Mouse (Mus musculus): ENCODE data around the gene Syncrip. TPM values are rescaled to one million over a fixed set of nuclear protein-coding genes. Genes with fewer than 3 reads are reported as not detected.
"Not testable (repeated sequence)": the region's sequence is repeated elsewhere in the genome, so short reads cannot be mapped to it uniquely, and the experiment has no call there.

Gene Syncrip
- total and polyA plus RNA-seq, 2 experiments from 2014 or later = 59.5 to 72.4 TPM

DNA sequence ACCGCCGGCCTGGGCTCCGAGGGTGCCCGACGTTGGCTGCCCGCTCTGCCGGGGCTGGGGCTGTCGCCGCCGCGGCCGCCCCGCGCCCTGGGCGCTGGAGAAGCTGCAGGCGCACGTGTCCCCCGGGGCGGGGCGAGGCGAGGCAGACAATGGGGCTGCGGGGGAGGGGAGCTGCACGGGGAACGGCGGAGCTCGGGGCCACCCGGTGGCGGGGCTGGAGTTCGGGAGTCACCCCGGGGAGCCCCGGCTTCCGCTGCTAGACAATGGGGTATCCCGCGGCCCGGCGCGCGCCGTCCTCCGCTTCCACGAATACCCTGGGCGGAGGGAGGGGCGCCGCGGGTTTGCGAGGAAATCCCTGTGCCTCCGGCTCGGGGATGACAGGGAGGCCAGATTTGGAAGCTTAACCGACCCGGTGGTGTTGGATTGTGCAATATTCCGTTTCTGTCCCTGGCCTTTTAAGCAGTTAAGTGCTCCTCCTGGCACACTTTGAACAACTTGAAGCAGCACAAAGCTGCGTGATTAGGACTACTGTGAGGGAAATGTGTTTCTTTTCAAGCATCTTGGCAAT lies 539 bp upstream of the Syncrip start:
- Histone ChIP-seq H3K4me3 (ENCODE audit: low read length) (peak overlapping the region; percentile 61), H3K9ac (replicated peaks; ENCODE audit: low read length) (peak overlapping the region; percentile 82), H3K27ac (peak overlapping the region; percentile 99), H3K4me1 (ENCODE audit: insufficient read depth, low read length) (peaks cover 9% of the 10 kb centered on the region; the same call in 1 of the 2 replicates), H3K27me3 (ENCODE audit: insufficient read depth, low read length) (no peaks in the 10 kb centered on the region), H3K4me2 (ENCODE audit: low read depth, low read length) (peak overlapping the region; percentile 71), H3K36me3 (ENCODE audit: insufficient read depth, low read length) (no peaks in the 10 kb centered on the region), H3K9me3 (ENCODE audit: low read length) (no peaks in the 10 kb centered on the region)
- WGBS = 0% methylated on average over 44 of the region's 52 CpGs
- DNase-seq (ENCODE audit: low spot score) (no peak), ATAC-seq (no peak)
- no peak for TF ChIP-seq CTCF (IDR thresholded peaks at IDR 0.05; ENCODE audit: low read depth)

DNA sequence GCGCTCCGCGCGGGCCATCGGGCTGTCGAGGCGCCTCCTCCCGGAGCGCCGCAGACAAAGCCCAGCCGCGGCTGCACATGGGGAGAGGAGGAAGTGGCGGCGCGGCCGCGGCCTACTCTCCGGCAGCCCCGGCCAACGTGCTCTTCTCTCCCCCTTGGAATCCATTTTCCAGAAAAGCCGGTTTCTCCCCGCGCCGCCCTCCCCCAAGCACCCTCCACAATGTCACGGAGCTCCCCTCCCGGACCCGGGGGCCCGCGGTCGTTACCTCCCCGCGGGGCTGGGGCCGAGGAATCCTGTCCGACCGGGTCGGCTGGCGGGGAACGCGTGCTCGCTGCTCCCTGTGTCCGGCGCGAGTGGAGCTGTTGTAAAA lies 598 bp downstream of the Syncrip start:
- ATAC-seq = peak; percentile 25
- Histone ChIP-seq H3K4me3 (ENCODE audit: low read length) (peak overlapping the region; percentile 89), H3K27me3 (ENCODE audit: insufficient read depth, low read length) (no peaks in the 10 kb centered on the region), H3K27ac (peak overlapping the region; percentile 90), H3K9me3 (ENCODE audit: low read length) (no peaks in the 10 kb centered on the region), H3K4me1 (ENCODE audit: insufficient read depth, low read length) (peaks cover 9% of the 10 kb centered on the region; the same call in 1 of the 2 replicates), H3K36me3 (ENCODE audit: insufficient read depth, low read length) (no peaks in the 10 kb centered on the region; the same call in 1 of the 2 replicates), H3K9ac (replicated peaks; ENCODE audit: low read length) (peak overlapping the region; percentile 75), H3K4me2 (ENCODE audit: low read depth, low read length) (peak overlapping the region; percentile 85)
- TF ChIP-seq CTCF (IDR thresholded peaks at IDR 0.05; ENCODE audit: low read depth) = no peak
- under 1% methylated on average over 16 of the region's 43 CpGs for WGBS
- peak; percentile 51 for DNase-seq (ENCODE audit: low spot score)

DNA sequence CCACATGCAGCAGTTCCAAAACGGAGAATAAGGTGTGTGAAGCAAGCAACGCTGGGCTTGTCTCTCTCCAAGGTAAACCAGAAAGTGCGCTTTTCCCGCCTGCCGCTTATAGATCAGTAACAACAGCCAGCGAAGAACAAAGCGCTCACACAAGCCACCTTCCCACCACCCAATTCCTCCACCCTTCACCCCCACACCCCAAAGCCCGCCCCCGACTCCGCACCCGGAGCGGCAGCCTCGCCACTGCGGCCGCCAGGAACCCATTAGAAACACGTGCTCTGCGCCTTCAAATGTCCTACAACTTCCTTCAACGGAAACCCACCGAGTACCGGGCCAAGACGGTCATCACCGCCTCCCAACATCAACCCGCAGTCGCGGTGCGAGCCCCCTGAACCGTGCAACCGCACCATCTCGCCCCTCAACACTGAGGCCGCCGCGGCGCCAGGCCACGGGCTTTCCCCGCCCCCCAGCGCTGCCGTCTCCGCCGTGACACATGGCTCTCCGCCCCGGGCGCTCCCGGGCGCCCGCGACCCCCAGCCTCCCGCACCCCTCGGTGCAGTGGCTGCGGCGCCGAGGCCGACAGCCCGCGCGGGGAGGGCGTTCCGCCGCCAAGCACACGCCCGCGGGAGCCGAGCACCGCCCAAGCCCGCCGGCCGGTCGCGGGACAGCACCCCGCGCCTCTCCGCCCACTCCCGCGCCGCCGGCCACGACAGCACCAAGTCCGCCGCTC lies 1.1 kb downstream of the Syncrip start:
- Histone ChIP-seq H3K9ac (replicated peaks; ENCODE audit: low read length) (peak overlapping the region; percentile 75), H3K4me3 (ENCODE audit: low read length) (peak overlapping the region; percentile 89), H3K4me2 (ENCODE audit: low read depth, low read length) (peak overlapping the region; percentile 85), H3K27me3 (ENCODE audit: insufficient read depth, low read length) (no peaks in the 10 kb centered on the region), H3K36me3 (ENCODE audit: insufficient read depth, low read length) (no peaks in the 10 kb centered on the region; the same call in 1 of the 2 replicates), H3K4me1 (ENCODE audit: insufficient read depth, low read length) (peaks cover 9% of the 10 kb centered on the region; the same call in 1 of the 2 replicates), H3K9me3 (ENCODE audit: low read length) (no peaks in the 10 kb centered on the region), H3K27ac (peak overlapping the region; percentile 90)
- no peak for TF ChIP-seq CTCF (IDR thresholded peaks at IDR 0.05; ENCODE audit: low read depth)
- no peak for ATAC-seq
- DNase-seq (ENCODE audit: low spot score) = peak; percentile 53
- 1% methylated on average over 58 of the region's 78 CpGs for WGBS

DNA sequence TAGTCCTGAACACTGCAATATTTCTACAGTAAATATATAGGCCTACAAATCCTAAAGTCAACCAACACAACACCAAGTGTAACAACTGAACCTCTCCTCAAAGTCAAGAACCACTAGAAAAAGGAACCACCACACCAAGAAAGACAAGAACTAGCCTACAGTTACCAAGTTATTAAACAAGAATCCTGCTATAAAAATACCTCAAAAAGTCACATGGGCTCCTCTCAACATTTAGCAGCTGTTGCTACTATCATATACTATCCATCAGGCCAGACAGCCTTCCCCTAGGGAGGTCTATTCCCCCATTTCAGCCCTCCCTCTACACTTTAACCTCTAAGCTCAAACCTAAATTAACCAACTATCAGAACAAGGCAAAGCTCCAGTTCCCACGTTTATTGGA lies 2.3 kb downstream of the Syncrip start:
- peak overlapping the region; percentile 85 for H3K4me2 ChIP-seq (ENCODE audit: low read depth, low read length)
- peak overlapping the region; percentile 89 for H3K4me3 ChIP-seq (ENCODE audit: low read length)
- H3K4me1 ChIP-seq (ENCODE audit: insufficient read depth, low read length) = peaks cover 9% of the 10 kb centered on the region; the same call in 1 of the 2 replicates
- peaks cover 5% of the 10 kb centered on the region for H3K36me3 ChIP-seq (ENCODE audit: insufficient read depth, low read length)
- WGBS = 0% methylated on average over 1 of the region's 1 CpGs
- H3K27ac ChIP-seq = no peak overlapping the region
- no peak for ATAC-seq
- no peak for DNase-seq (ENCODE audit: low spot score)
- no peaks in the 10 kb centered on the region for H3K9me3 ChIP-seq (ENCODE audit: low read length)
- no peaks in the 10 kb centered on the region for H3K27me3 ChIP-seq (ENCODE audit: insufficient read depth, low read length)
- peak overlapping the region; percentile 75; the same call in 1 of the 2 replicates for H3K9ac ChIP-seq (replicated peaks; ENCODE audit: low read length)
- no peak for TF ChIP-seq CTCF (IDR thresholded peaks at IDR 0.05; ENCODE audit: low read depth)

DNA sequence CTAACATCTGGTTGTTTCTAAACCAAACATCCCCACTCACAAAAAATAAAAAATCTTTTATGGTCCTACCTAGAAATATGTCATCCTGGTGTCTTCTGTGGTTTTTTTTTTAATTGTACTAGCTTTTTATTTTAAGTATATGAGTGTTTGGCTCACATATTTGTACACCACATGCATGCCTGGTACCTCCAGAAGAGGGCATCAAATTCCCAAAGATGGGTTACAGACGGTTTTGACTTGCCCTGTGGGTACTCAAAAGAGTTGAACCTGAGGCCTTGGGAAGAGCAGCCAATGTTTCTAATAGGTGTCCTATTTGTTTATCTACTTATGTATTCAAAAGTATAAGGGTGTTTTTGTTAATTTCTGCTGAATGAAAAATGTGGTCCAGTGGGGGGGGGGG lies 6.2 kb downstream of the Syncrip start:
- Histone ChIP-seq H3K4me3 (ENCODE audit: low read length) (no peak overlapping the region), H3K4me2 (ENCODE audit: low read depth, low read length) (no peak overlapping the region), H3K36me3 (ENCODE audit: insufficient read depth, low read length) (peaks cover 28% of the 10 kb centered on the region), H3K27ac (no peak overlapping the region), H3K9me3 (ENCODE audit: low read length) (no peaks in the 10 kb centered on the region), H3K4me1 (ENCODE audit: insufficient read depth, low read length) (peaks cover 9% of the 10 kb centered on the region; the same call in 1 of the 2 replicates), H3K27me3 (ENCODE audit: insufficient read depth, low read length) (no peaks in the 10 kb centered on the region), H3K9ac (replicated peaks; ENCODE audit: low read length) (no peak overlapping the region)
- TF ChIP-seq CTCF (IDR thresholded peaks at IDR 0.05; ENCODE audit: low read depth) = peak; percentile 46
- DNase-seq (ENCODE audit: low spot score) (peak; percentile 21), ATAC-seq (no peak)
- 17% methylated on average over 1 of the region's 1 CpGs for WGBS

DNA sequence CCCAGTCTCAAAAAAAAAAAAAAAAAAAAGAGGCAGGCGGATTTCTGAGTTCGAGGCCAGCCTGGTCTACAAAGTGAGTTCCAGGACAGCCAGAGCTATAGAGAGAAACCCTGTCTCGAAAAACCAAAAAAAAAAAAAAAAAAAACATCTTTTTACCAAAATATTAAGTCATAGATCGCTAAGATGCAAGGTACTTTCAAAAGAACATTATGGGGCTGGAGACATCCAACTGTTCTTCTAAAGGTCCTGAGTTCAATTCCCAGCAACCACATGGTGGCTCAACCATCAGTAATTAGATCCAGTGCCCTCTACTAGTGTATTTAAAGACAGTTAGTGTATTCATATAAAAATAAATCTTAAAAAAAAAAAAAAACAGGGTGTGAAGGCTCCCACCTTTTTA lies 21.4 kb downstream of the Syncrip start:
- not testable (repeated sequence) for H3K4me3 ChIP-seq (ENCODE audit: low read length); DNase-seq (ENCODE audit: low spot score); H3K9me3 ChIP-seq (ENCODE audit: low read length); H3K4me2 ChIP-seq (ENCODE audit: low read depth, low read length); H3K9ac ChIP-seq (replicated peaks; ENCODE audit: low read length); ATAC-seq; H3K4me1 ChIP-seq (ENCODE audit: insufficient read depth, low read length); H3K27ac ChIP-seq; H3K27me3 ChIP-seq (ENCODE audit: insufficient read depth, low read length)
- peaks cover 18% of the 10 kb centered on the region for H3K36me3 ChIP-seq (ENCODE audit: insufficient read depth, low read length)
- WGBS = 84% methylated on average over 4 of the region's 4 CpGs

DNA sequence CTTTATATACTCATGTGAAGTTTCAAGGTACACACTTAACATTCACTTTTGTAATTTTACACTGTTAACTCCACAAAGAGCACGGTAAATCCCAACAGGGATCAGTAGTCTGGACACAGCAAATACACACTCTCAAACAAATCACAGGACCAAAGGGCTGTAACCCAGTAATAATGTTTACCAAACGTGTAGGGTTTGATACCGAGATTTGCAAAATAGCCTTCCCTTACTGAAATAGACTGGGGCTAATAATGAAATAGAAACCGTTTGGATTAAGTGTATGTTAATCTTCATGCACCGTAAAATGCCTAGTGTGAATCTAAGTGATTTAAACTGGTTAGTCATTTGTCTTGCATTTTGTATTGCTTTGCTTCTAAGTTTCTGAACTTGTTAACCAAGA lies 42.4 kb downstream of the Syncrip start:
- TF ChIP-seq CTCF (IDR thresholded peaks at IDR 0.05; ENCODE audit: low read depth) = no peak
- WGBS = 29% methylated on average over 5 of the region's 5 CpGs
- H3K36me3 ChIP-seq (ENCODE audit: insufficient read depth, low read length) = no peaks in the 10 kb centered on the region
- H3K4me2 ChIP-seq (ENCODE audit: low read depth, low read length) = peak overlapping the region; percentile 83
- H3K9ac ChIP-seq (replicated peaks; ENCODE audit: low read length) = peak overlapping the region; percentile 87; the same call in 1 of the 2 replicates
- no peaks in the 10 kb centered on the region for H3K27me3 ChIP-seq (ENCODE audit: insufficient read depth, low read length)
- H3K9me3 ChIP-seq (ENCODE audit: low read length) = no peaks in the 10 kb centered on the region
- no peak for ATAC-seq
- H3K27ac ChIP-seq = no peak overlapping the region
- peaks cover 4% of the 10 kb centered on the region; the same call in 1 of the 2 replicates for H3K4me1 ChIP-seq (ENCODE audit: insufficient read depth, low read length)
- no peak for DNase-seq (ENCODE audit: low spot score)
- H3K4me3 ChIP-seq (ENCODE audit: low read length) = peak overlapping the region; percentile 87; the same call in 1 of the 2 replicates
